Mouse (Mus musculus) olfactory bulb, adult 2 months (tissue): ENCODE data around the gene Frmd4a.

Experiments
- CTCF ChIP-seq: fragments of 200-500 bp; IDR thresholded peaks from 2 replicates; pipeline ENCODE4 v1.5.1; 2012; ENCODE audit warnings: low read depth, mild to moderate bottlenecking, low read length, moderate library complexity; ENCODE audit not compliant: insufficient read depth
- POLR2A ChIP-seq: fragments of 200-500 bp; IDR thresholded peaks from 2 replicates; pipeline ENCODE4 v1.6.1; 2012; ENCODE audit warnings: mild to moderate bottlenecking, low read depth, low read length, moderate library complexity; ENCODE audit not compliant: insufficient read depth

GRCm38 (mm10) chr2:4420679-4421312, 403.3 kb downstream of the Frmd4a start:
- TF ChIP-seq POLR2A (no peak), CTCF (no peak)
